Mouse (Mus musculus) embryonic facial prominence, embryonic 10.5 days (tissue): ENCODE measurements around the gene Fndc10. TPM values are rescaled to one million over a fixed set of nuclear protein-coding genes. Genes with fewer than 3 reads are reported as not detected.

Source experiments
- DNase-seq: peaks from one replicate; pipeline ENCODE4 v3.0.0-alpha.2; 2017; ENCODE audit warnings: low spot score
- H3K27ac ChIP-seq: fragments of 300-500 bp; sonication (generic); replicated peaks from 2 replicates; pipeline ENCODE4 v1.5.1; 2016; ENCODE audit warnings: mild to moderate bottlenecking
- H3K27me3 ChIP-seq: fragments of 300-500 bp; sonication (generic); replicated peaks from 2 replicates; pipeline ENCODE4 v1.6.1; 2016; ENCODE audit warnings: low read depth, mild to moderate bottlenecking; ENCODE audit not compliant: poor library complexity, severe bottlenecking
- H3K36me3 ChIP-seq: fragments of 300-500 bp; sonication (generic); replicated peaks from 2 replicates; pipeline ENCODE4 v1.6.1; 2016; ENCODE audit warnings: mild to moderate bottlenecking, moderate library complexity
- H3K4me1 ChIP-seq: fragments of 300-500 bp; sonication (generic); 2 replicates; pipeline ENCODE4 v1.6.1; 2016
- H3K4me3 ChIP-seq: fragments of 300-500 bp; sonication (generic); 2 replicates; pipeline ENCODE4 v1.5.1; 2016; ENCODE audit warnings: mild to moderate bottlenecking, moderate library complexity
- H3K9me3 ChIP-seq: fragments of 300-500 bp; sonication (generic); 2 replicates; pipeline ENCODE4 v1.6.1; 2016; ENCODE audit warnings: mild to moderate bottlenecking
- WGBS: fragments of 180-500 bp; shearing (Covaris S2); methylation state at CpG from one replicate; pipeline ENCODE4 v1.1.7; 2016; 5-methylcytosine and 5-hydroxymethylcytosine counted together
- polyA plus RNA-seq: library from polyadenylated mRNA; unstranded; fragments of >200 nt; fragmentation: Nextera tagmentation; extraction: Ambion mirVana; gene quantifications from 2 replicates; pipeline ENCODE4 v1.2.1, GENCODE M21; 2016

Gene Fndc10
- polyA plus RNA-seq, 1 experiment from 2014 or later, result 1.5 TPM

DNA sequence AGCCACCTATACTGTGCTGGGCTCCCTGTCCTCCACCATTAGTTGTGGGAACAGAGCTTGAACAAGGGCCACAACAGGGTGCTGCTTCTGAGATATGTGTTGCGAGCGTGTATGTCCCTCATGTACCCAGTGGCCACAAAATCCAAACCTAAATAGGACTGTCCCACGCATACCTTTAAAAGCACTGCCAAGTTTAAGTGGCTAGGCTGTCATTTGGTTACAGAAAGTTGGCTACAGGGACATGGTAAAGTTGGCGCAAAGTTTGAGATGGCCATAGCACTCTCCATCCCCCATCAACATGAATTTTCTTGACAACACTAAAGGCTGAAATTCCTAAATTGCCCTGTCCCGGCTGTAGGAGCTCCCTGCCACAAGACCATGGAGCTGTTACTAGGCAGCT is 51.0 kb downstream of the Fndc10 start:
- Histone ChIP-seq H3K9me3 (no peaks in the 10 kb centered on the region), H3K27ac (no peak overlapping the region), H3K4me3 (no peak overlapping the region), H3K4me1 (no peaks in the 10 kb centered on the region), H3K36me3 (peaks cover 100% of the 10 kb centered on the region), H3K27me3 (no peaks in the 10 kb centered on the region)
- WGBS, result 92% methylated on average over 5 of the region's 5 CpGs
- DNase-seq, result no peak

Other genes starting within 250 kb of the Fndc10 start
- 0.16 TPM in 1 of 2 replicates, not detected in the other for gene Tmem52, start 225.2 kb upstream of the Fndc10 start, polyA plus RNA-seq
- gene Gnb1, start 203.0 kb upstream of the Fndc10 start, polyA plus RNA-seq, result 642 and 655 TPM in 2 replicates
- gene Nadk, start 132.0 kb upstream of the Fndc10 start, polyA plus RNA-seq, result 108 and 109 TPM in 2 replicates
- 13.5 and 13.7 TPM in 2 replicates for gene Slc35e2, start 92.9 kb upstream of the Fndc10 start, polyA plus RNA-seq
- gene Cdk11b, start 69.5 kb upstream of the Fndc10 start, polyA plus RNA-seq, result 77.7 and 79.9 TPM in 2 replicates
- gene Gm10563, start 48.9 kb upstream of the Fndc10 start, polyA plus RNA-seq, result not detected in 2 replicates
- gene Mmp23, start 41.0 kb upstream of the Fndc10 start, polyA plus RNA-seq, result 5.8 and 7.4 TPM in 2 replicates
- gene Mib2, start 25.1 kb upstream of the Fndc10 start, polyA plus RNA-seq, result 19.3 and 20.0 TPM in 2 replicates
- 158 and 167 TPM in 2 replicates for gene Ssu72, start 10.5 kb downstream of the Fndc10 start, polyA plus RNA-seq
- gene Tmem240, start 40.5 kb downstream of the Fndc10 start, polyA plus RNA-seq, result 0.53 and 0.79 TPM in 2 replicates
- gene Atad3a, start 66.8 kb downstream of the Fndc10 start, polyA plus RNA-seq, result 132 and 137 TPM in 2 replicates
- 8.6 and 9.3 TPM in 2 replicates for gene Vwa1, start 80.4 kb downstream of the Fndc10 start, polyA plus RNA-seq
- 0.59 and 0.61 TPM in 2 replicates for gene Tmem88b, start 91.5 kb downstream of the Fndc10 start, polyA plus RNA-seq
- 0.20 TPM in 1 of 2 replicates, not detected in the other for gene Ankrd65, start 96.1 kb downstream of the Fndc10 start, polyA plus RNA-seq
- gene Mrpl20, start 108.5 kb downstream of the Fndc10 start, polyA plus RNA-seq, result 254 and 259 TPM in 2 replicates
- 179 and 187 TPM in 2 replicates for gene Ccnl2, start 118.1 kb downstream of the Fndc10 start, polyA plus RNA-seq
- gene Aurkaip1, start 136.9 kb downstream of the Fndc10 start, polyA plus RNA-seq, result 170 and 178 TPM in 2 replicates
- gene Mxra8, start 145.3 kb downstream of the Fndc10 start, polyA plus RNA-seq, result 43.6 and 43.9 TPM in 2 replicates
- 4.3 and 5.0 TPM in 2 replicates for gene Dvl1, start 153.1 kb downstream of the Fndc10 start, polyA plus RNA-seq
- 0.29 and 0.43 TPM in 2 replicates for gene Tas1r3, start 169.0 kb downstream of the Fndc10 start, polyA plus RNA-seq
- 18.6 and 19.4 TPM in 2 replicates for gene Cptp, start 175.1 kb downstream of the Fndc10 start, polyA plus RNA-seq
- gene Ints11, start 175.2 kb downstream of the Fndc10 start, polyA plus RNA-seq, result 97.9 and 109 TPM in 2 replicates
- gene Pusl1, start 197.4 kb downstream of the Fndc10 start, polyA plus RNA-seq, result 50.1 and 52.7 TPM in 2 replicates
- 24.1 and 28.0 TPM in 2 replicates for gene Acap3, start 197.5 kb downstream of the Fndc10 start, polyA plus RNA-seq
- gene Ube2j2, start 249.5 kb downstream of the Fndc10 start, polyA plus RNA-seq, result 146 and 151 TPM in 2 replicates